In the genomic region with DNA sequence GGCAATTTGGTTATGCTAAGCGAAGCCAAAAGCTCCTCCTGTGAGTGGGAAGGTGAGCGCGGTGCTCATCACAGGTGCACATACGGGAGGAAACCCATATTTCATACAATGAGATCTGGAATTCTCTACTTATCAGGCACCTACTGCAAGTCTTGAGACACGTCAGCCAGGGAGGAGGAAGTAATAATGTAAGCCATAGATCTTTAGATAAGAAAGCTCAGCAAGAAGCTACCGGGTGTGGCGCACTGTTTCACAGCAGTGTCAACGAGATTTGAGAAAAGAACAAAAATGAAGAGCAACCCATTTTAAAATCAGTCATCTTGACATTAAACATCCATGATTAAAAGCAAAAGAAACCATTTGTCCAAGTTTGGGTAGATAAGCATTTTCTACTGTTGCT, we compare ENCODE assay signal across 20 mouse cellular contexts.
DNase-seq lines count a peak whose midpoint lies in the region; ATAC-seq and TF ChIP-seq lines count a peak whose summit lies in the region.
"Had no signal": no experiment of that assay in that cellular context is flagged by ENCODE, and none has a peak within 500 bp of the region (broad histone marks: within the 10 kb centered on the region; RNA-seq: fewer than 3 reads in every experiment).

No protein-coding gene starts in this region.

- no peak for DNase-seq in stomach, postnatal 0 days (ENCODE audit: low spot score)
- DNase-seq in MEL-GATA-1-ER (ENCODE audit: extremely low read depth, low read depth), result peak; percentile 8
- DNase-seq in hindbrain, embryonic 10.5 days (ENCODE audit: low spot score), result no peak
- no peak for DNase-seq in embryo, embryonic 9.5 days (ENCODE audit: extremely low spot score)
- DNase-seq: adrenal gland, adult 2 months; adrenal gland, postnatal 25 days; cerebellum, adult 18-20 months; cerebellum, adult 9-11 months; cerebellum, postnatal 36 days; gastrocnemius, postnatal 36 days; heart, postnatal 36 days had no signal

- TF ChIP-seq POLR2A in small intestine, adult 2 months (IDR thresholded peaks at IDR 0.05; ENCODE audit: low read depth, low read length), result no peak

- no peaks in the 10 kb centered on the region for H3K27me3 ChIP-seq in stomach, embryonic 16.5 days (ENCODE audit: control insufficient read depth, insufficient read depth, low read length)
- no peaks in the 10 kb centered on the region for H3K27me3 ChIP-seq in stomach, postnatal 0 days (ENCODE audit: control insufficient read depth, insufficient read depth, low read length)
- H3K27me3 ChIP-seq in intestine, embryonic 16.5 days (replicated peaks; ENCODE audit: control insufficient read depth, insufficient read depth, low read length), result no peaks in the 10 kb centered on the region
- no peaks in the 10 kb centered on the region for H3K27me3 ChIP-seq in small intestine, adult 2 months (ENCODE audit: control insufficient read depth, insufficient read depth, low read length)
- H3K27me3 ChIP-seq in forebrain, embryonic 12.5 days, result no peaks in the 10 kb centered on the region
- H3K27me3 ChIP-seq in hindbrain, embryonic 10.5 days (ENCODE audit: insufficient read depth, poor library complexity, severe bottlenecking), result no peaks in the 10 kb centered on the region
- H3K27me3 ChIP-seq: forebrain, embryonic 15.5 days; heart, embryonic 13.5 days; hindbrain, embryonic 12.5 days had no signal

- no peak overlapping the region for H3K4me2 ChIP-seq in stomach, embryonic 16.5 days (ENCODE audit: low read depth, low read length)
- no peak overlapping the region for H3K4me2 ChIP-seq in stomach, postnatal 0 days (replicated peaks; ENCODE audit: low read depth)
- peak overlapping the region; percentile 22; the same call in 1 of the 2 replicates for H3K4me2 ChIP-seq in intestine, embryonic 16.5 days (ENCODE audit: low read depth, low read length)
- H3K4me2 ChIP-seq in forebrain, embryonic 12.5 days, result no peak overlapping the region
- H3K4me2 ChIP-seq: forebrain, embryonic 15.5 days; heart, embryonic 13.5 days; hindbrain, embryonic 12.5 days had no signal

- no peak for ATAC-seq in stomach, embryonic 16.5 days (ENCODE audit: insufficient read depth, low FRiP score)
- ATAC-seq in stomach, postnatal 0 days (ENCODE audit: low FRiP score, low TSS enrichment), result no peak
- ATAC-seq in intestine, embryonic 16.5 days, result peak; percentile 61
- no peak for ATAC-seq in forebrain, embryonic 12.5 days (ENCODE audit: low FRiP score)
- ATAC-seq: forebrain, embryonic 15.5 days; hindbrain, embryonic 16.5 days had no signal

- peaks cover 54% of the 10 kb centered on the region for H3K4me1 ChIP-seq in stomach, embryonic 16.5 days (ENCODE audit: control insufficient read depth, insufficient read depth, low read length)
- peaks cover 15% of the 10 kb centered on the region for H3K4me1 ChIP-seq in stomach, postnatal 0 days (replicated peaks; ENCODE audit: control insufficient read depth, insufficient read depth)
- peaks cover 47% of the 10 kb centered on the region for H3K4me1 ChIP-seq in intestine, embryonic 16.5 days (ENCODE audit: control insufficient read depth, insufficient read depth, low read length)
- H3K4me1 ChIP-seq in small intestine, adult 2 months (ENCODE audit: control insufficient read depth, insufficient read depth, insufficient read length, low read length), result peaks cover 10% of the 10 kb centered on the region; the same call in 1 of the 2 replicates
- H3K4me1 ChIP-seq in forebrain, embryonic 12.5 days, result peaks cover 47% of the 10 kb centered on the region
- peaks cover 49% of the 10 kb centered on the region for H3K4me1 ChIP-seq in hindbrain, embryonic 10.5 days (replicated peaks)

- no peak overlapping the region for H3K4me3 ChIP-seq in stomach, embryonic 16.5 days (replicated peaks; ENCODE audit: low read length)
- H3K4me3 ChIP-seq in stomach, postnatal 0 days (ENCODE audit: low read depth, low read length), result no peak overlapping the region
- H3K4me3 ChIP-seq in intestine, embryonic 16.5 days (ENCODE audit: low read length), result no peak overlapping the region
- H3K4me3 ChIP-seq in small intestine, adult 2 months (ENCODE audit: low read depth, low read length), result no peak overlapping the region
- H3K4me3 ChIP-seq in forebrain, embryonic 12.5 days (replicated peaks), result no peak overlapping the region
- no peak overlapping the region for H3K4me3 ChIP-seq in hindbrain, embryonic 10.5 days
- H3K4me3 ChIP-seq: embryonic facial prominence, embryonic 10.5 days; forebrain, embryonic 15.5 days; heart, embryonic 13.5 days; hindbrain, embryonic 12.5 days had no signal

- H3K36me3 ChIP-seq in stomach, embryonic 16.5 days (ENCODE audit: control insufficient read depth, insufficient read depth, low read length), result no peaks in the 10 kb centered on the region
- H3K36me3 ChIP-seq in stomach, postnatal 0 days (ENCODE audit: control insufficient read depth, insufficient read depth, low read length), result no peaks in the 10 kb centered on the region
- no peaks in the 10 kb centered on the region for H3K36me3 ChIP-seq in intestine, embryonic 16.5 days (ENCODE audit: control insufficient read depth, insufficient read depth, low read length)
- peaks cover 3% of the 10 kb centered on the region; the same call in 1 of the 2 replicates for H3K36me3 ChIP-seq in small intestine, adult 2 months (ENCODE audit: control insufficient read depth, insufficient read depth, low read length)
- H3K36me3 ChIP-seq in forebrain, embryonic 12.5 days (replicated peaks), result no peaks in the 10 kb centered on the region
- H3K36me3 ChIP-seq in hindbrain, embryonic 10.5 days, result peaks cover 28% of the 10 kb centered on the region; the same call in 1 of the 2 replicates
- H3K36me3 ChIP-seq: forebrain, embryonic 15.5 days; hindbrain, embryonic 12.5 days had no signal

- no peaks in the 10 kb centered on the region for H3K9me3 ChIP-seq in stomach, embryonic 16.5 days (replicated peaks; ENCODE audit: control insufficient read depth, low read length)
- no peaks in the 10 kb centered on the region for H3K9me3 ChIP-seq in stomach, postnatal 0 days (ENCODE audit: control insufficient read depth, low read length)
- no peaks in the 10 kb centered on the region for H3K9me3 ChIP-seq in intestine, embryonic 16.5 days (ENCODE audit: control insufficient read depth, low read length)
- no peaks in the 10 kb centered on the region for H3K9me3 ChIP-seq in forebrain, embryonic 12.5 days
- H3K9me3 ChIP-seq in hindbrain, embryonic 10.5 days, result no peaks in the 10 kb centered on the region
- H3K9me3 ChIP-seq: embryonic facial prominence, embryonic 10.5 days; forebrain, embryonic 15.5 days; heart, embryonic 13.5 days; hindbrain, embryonic 12.5 days had no signal

- no peak for TF ChIP-seq EP300 in stomach, postnatal 0 days (optimal IDR thresholded peaks at IDR 0.05)

- no peak for TF ChIP-seq CTCF in stomach, postnatal 0 days (IDR thresholded peaks at IDR 0.05; ENCODE audit: low read depth)
- no peak for TF ChIP-seq CTCF in small intestine, adult 2 months (IDR thresholded peaks at IDR 0.05; ENCODE audit: extremely low read depth, insufficient read length, insufficient replicate concordance, low read depth, low read length)

- H3K9ac ChIP-seq in stomach, embryonic 16.5 days (ENCODE audit: low read length), result no peak overlapping the region
- H3K9ac ChIP-seq in stomach, postnatal 0 days (ENCODE audit: low read length), result no peak overlapping the region
- H3K9ac ChIP-seq in intestine, embryonic 16.5 days (ENCODE audit: low read depth, low read length), result no peak overlapping the region
- H3K9ac ChIP-seq in forebrain, embryonic 12.5 days, result no peak overlapping the region
- H3K9ac ChIP-seq: forebrain, embryonic 15.5 days; heart, embryonic 13.5 days; hindbrain, embryonic 12.5 days had no signal

- H3K27ac ChIP-seq in stomach, embryonic 16.5 days (ENCODE audit: low read length), result peak overlapping the region; percentile 26
- H3K27ac ChIP-seq in stomach, postnatal 0 days (replicated peaks), result no peak overlapping the region
- peak overlapping the region; percentile 75 for H3K27ac ChIP-seq in intestine, embryonic 16.5 days (ENCODE audit: low read length)
- H3K27ac ChIP-seq in small intestine, adult 2 months (ENCODE audit: insufficient read depth, low read depth, low read length), result peak overlapping the region; percentile 26
- no peak overlapping the region for H3K27ac ChIP-seq in forebrain, embryonic 12.5 days
- no peak overlapping the region for H3K27ac ChIP-seq in hindbrain, embryonic 10.5 days
- H3K27ac ChIP-seq: embryonic facial prominence, embryonic 10.5 days; forebrain, embryonic 15.5 days; heart, embryonic 13.5 days; hindbrain, embryonic 12.5 days had no signal

- WGBS in stomach, embryonic 16.5 days, result 64% methylated on average over 8 of the region's 8 CpGs
- 65% methylated on average over 8 of the region's 8 CpGs for WGBS in stomach, postnatal 0 days
- WGBS in intestine, embryonic 16.5 days, result 66% methylated on average over 8 of the region's 8 CpGs
- WGBS in small intestine, adult 2 months, result 28% methylated on average over 8 of the region's 8 CpGs
- 95% methylated on average over 8 of the region's 8 CpGs for WGBS in forebrain, embryonic 12.5 days
- 94% methylated on average over 8 of the region's 8 CpGs for WGBS in hindbrain, embryonic 10.5 days

Comparison
In these comparisons a context has a peak if more than half of its experiments do, and no peak if none do; other contexts are left out.
1. H3K27ac ChIP-seq: peak in stomach, embryonic 16.5 days (single experiment), intestine, embryonic 16.5 days (single experiment) and small intestine, adult 2 months (single experiment); none in stomach, postnatal 0 days (single experiment), forebrain, embryonic 12.5 days (single experiment) and hindbrain, embryonic 10.5 days (single experiment).